Mouse (Mus musculus) urinary bladder, postnatal 10 days (tissue): ENCODE measurements around the gene Slc12a6.

ENCODE experiments used
- DNase-seq: peaks from one replicate; pipeline ENCODE4 v3.0.0; 2022; ENCODE audit warnings: low spot score

Gene Slc12a6

DNA sequence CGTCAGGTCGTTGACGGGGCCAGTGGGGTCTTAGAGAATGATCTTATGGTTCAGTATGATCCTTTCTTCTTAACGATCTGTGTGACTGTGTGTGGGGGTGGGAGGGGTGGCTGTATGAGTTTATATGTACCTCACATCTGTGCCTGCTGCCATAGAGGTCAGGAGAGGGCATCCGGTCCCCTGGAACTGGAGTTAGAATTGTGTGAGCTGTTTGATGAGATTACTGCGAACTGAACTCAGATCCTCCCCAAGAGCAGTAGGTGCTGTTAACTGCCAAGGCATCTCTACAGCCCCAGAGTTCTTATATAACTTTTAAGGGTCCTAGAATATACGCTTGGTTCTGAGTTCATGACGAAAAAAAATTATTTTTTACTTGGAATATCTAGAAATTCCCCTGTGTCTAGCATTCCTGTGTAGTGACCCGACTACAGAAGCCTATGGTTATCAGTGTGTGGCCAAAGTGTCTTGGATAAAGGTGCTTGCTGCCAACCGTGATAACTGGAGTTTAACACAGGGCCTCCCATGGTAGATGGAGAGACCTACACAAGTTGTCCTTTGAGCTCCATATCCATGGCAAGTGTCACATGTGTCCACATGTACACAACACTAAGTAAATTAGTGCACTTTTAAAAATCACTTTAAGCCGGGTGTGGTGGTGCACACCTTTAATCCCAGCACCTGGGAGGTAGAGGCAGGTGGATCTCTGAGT is 62.6 kb downstream of the Slc12a6 start:
- no peak for DNase-seq

DNA sequence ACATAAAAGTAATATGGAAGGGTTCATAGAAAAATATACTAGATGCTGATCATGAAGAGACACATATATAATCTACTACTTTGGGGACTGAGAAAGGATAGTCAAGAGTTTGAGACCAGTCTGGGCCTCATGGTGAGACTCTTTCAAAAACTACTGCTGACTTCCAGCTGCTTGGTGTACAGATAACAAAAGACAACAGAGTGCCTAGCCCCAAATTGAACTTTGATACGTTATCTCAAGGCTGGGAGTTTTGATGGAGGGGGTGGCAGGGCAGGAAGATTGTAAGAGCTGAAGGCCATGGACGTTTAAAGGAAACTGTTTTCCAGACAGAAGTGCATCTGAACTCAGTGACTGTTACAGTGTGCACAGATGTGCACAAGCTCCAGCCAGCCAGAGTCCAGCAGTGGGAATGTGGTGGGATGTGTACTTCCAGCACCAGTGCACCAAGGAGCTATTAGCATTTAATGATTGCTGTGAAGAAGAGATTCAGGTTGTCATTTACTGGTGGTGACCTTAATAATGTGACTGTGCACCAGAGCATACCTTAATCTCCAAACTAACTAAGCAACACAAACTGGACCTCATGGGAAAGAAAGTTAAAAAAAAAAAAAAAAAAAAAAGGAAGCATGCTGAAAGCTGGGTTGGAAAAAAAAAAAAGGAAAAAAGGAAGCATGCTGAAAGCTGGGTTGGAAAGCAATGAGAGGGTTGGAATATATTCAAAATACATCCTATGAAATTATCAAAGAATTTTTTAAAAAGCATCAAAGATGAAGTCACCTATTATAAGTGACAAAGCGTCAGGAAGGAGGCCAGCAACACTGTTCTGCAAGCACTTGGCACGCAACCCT is 66.7 kb downstream of the Slc12a6 start:
- no peak for DNase-seq

DNA sequence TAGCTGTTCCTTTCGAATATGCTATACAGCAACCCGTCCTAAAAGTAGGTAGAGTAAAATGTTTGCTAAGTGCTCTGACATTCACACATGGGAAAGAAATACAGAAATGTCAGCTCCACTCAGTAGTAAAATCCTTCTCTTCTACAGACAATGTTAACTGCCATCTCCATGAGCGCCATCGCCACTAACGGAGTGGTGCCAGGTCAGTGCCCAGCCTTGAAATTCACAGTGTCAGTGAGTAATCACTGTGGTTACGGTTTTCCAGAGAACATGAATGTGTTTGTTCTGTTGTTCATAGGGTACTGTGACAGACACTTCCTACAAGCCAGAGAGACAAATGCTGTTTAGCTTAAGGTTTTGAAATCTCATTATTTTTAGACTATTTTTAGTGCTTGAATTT is 71.6 kb downstream of the Slc12a6 start:
- no peak for DNase-seq

DNA sequence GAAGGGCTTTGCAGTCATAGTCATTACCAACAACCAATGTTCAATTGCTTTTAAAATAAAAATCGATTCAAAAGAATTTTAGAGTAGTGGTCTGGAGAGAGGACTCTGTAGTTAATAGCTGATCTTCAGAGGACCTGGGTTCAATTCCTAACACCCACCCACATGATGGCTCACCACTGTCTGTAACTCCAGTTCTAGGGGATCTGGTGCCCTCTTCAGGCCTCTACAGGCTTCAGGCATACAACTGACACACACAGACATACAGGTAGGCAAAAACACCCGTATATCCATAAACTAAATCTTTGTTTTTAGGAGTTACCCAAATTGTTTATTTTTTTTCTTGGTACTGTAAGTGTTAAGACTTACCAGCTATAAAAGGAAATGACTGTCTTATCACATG is 74.1 kb downstream of the Slc12a6 start:
- DNase-seq, result no peak

DNA sequence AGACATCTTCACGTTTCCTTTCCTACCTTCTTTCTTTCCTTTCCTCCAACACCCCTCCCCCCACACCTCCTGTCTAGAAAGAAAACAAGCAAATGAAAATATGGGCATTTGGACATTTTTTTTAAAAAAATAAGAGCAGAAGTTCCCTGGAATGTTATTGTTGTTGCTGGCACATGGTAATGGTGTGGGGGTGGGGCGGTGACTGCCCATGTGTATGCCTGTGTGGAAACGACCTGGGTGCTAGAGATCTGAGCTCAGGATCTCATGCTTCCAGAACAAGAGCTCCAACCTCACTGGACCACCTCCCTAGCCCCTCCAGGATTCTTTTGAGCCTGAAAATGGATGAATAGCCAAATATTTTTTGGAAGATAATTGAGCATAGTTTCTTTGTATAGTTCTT is 75.5 kb downstream of the Slc12a6 start:
- DNase-seq, result no peak

DNA sequence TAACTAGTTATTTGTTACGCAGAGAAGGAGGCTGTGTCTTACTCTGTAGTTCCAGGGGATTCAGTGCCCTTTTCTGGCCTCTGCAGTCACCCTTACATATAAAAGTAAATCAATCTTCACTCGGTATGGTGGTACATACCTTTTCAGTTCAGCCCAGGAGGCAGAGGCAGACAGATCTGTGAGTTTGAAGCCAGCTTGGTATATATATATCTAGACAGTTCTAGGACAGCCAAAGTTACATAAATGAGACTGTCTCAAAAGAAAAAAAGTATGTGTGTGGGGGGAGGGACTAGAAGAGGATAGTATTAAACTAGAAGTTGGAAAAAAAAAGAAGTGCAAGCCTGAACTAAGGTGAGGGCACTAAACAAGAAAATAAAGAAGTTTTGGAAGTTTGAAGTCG is 82.6 kb downstream of the Slc12a6 start:
- DNase-seq, result no peak

DNA sequence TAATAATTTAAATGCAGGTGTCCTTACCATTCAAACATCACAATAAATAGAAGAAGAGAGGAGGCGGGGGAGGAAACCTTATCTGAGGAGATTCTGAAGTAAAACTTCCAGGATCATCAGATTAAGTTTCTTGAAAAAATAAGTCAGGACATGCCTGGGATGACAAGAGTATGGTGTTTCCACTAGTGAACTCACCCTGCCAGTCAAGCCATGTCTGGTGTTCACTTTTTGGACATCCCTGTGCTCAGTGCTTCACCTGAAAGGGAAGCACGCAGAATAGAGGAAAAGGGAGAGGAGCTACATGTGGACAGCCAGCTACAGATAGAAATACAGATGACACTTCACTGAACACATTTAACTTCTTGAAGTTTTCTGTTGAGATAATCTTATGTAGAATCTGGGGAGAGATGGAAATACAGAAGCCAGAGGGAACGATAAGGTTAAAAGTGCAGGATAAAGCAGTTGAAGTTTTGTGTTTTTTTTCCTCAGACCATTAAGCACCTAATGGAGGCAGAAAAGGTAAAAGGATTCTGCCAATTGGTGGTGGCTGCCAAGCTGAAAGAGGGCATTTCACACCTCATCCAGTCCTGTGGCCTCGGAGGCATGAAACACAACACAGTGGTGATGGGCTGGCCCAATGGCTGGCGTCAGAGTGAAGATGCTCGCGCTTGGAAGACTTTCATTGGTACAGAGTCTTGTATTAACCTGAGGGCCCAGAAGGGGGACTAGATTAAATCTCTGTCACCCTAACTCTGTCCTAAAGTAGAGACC is 88.2 kb downstream of the Slc12a6 start:
- no peak for DNase-seq

DNA sequence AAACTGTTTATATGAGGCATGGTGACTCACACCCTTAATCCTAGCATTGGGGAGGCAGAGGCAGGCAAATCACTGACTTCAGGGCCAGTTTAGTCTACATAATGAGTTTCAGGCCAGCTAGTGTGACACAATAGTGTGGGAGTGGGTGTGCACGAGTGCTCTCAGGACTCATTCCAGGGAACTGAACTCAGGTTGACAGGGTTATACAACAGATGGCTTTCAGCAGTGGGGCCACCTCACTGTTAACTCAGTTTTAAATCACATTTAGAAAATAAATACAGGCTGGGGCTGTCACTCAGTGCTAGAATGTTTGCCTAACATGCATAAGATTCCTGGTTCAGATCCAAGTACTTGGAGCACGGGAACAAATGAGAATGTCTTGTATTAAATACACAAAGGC is 94.0 kb downstream of the Slc12a6 start:
- DNase-seq, result no peak

DNA sequence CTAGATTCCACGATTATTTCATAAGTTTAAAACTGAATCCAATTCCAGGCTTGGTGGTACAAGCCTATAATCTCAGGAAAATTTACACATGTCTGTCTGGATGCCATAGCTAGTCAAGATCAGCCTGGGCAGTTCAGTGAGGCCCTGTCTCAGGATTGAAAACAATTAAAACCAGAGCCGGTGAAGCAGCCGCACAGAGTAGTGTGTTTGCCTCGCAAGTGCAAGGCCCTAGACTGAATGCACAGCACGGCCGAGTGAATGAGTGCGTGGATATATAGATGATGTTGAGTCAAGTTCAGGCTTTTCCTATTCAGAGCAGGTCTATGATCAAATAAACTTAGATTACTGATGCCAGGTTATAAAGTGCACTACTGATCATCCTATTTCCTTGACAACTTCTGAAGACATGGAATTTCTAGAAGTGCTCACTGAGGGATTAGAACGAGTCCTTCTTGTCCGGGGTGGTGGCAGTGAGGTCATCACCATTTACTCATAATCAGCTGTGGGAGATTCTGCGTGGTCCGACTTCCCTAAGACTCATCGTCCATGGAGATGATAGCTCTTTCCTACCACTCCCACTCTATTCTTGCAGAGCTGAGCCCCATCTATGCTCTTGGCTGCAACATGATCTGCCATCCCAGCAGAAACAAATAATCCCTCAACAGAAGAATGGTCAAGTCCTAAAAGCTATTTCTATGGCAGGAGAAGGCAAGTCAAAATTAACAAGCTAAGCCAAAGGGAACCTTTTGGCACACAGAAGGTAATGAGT is 94.6 kb downstream of the Slc12a6 start:
- DNase-seq, result no peak

DNA sequence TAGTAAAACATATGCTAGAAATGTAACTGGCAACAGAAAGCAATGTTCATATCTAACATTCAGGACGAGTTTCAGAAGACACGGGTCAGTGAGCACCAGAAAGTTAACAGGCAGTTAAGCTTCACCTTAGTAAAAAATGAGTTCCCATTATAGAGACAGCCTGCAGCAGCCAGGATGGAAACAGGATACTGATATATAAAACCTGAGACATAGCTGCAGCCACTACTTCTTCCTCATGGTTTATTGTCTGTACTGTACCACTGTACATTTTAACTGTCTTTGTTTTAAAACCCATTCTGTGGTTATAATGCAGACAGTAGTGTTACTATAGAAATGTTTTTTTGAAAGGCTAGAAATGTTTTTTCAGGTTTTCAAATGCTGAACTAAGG is 95.2 kb downstream of the Slc12a6 start:
- no peak for DNase-seq

DNA sequence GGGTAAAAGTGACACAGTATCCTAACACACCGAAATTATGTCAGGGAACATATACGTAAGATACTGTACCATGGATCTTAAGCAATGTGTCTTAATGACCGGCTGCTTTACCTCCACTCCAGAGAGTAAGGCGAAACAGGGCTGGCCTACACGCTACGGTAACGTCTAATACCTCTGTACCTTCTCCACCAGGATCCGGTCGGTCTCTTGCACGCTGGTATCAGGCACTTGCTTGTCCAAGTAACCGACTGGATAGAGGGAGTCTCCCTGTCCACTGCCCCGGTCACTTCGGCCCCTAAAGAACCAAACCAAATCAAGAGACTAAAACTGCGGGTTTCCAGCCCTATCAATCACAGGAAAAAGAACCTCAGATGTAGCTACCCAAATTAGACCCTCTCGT is 101.6 kb downstream of the Slc12a6 start:
- no peak for DNase-seq

DNA sequence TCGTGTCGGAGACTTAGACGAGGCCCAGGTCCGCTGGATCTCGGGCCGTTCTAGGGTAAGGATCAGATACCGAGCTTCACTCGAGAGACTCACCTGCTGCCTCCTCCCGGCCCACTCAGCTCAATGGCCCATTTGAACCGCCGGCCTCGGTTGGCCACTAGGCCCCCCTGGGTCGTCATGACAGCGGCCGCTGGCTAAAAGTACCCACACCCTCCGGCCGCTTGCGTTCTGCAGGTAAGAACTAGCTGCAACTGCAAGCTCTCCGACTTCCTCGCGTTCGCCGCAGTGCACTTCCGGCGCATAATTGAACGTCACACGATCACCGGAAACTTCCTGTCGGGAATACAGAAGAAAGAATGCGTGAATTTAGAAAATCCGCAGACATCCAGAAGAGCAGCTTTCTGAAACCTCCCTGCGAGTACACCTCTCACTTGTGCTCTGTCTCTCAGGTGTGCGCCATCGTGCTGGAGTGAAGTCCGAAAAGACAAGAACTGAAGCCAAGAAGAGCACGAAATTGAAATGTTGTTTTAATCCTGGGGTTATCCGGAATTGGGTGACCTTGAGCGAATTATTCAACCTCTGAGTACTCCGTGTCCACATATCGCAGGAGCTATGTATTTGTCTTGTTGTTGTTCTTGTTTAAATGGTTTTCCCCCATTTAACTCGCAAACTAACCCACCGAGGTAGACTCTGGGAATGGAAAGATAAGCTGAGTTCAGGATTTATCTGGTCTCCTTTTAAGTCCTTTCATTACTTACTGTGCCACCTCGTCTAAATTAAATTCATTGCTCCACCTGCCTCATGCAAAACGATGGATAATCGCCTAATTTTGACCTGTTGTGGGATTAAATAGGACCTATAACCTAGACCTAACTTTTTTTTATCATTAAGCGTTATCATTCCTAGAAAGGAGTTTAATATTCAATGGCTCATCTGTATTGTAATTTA is 102.4 kb downstream of the Slc12a6 start, which contains the start of gene Emc4:
Gene Emc4 (minus strand): TSS at position 302 of the 948 bp plus-strand sequence.
- peak; percentile 76 for DNase-seq

DNA sequence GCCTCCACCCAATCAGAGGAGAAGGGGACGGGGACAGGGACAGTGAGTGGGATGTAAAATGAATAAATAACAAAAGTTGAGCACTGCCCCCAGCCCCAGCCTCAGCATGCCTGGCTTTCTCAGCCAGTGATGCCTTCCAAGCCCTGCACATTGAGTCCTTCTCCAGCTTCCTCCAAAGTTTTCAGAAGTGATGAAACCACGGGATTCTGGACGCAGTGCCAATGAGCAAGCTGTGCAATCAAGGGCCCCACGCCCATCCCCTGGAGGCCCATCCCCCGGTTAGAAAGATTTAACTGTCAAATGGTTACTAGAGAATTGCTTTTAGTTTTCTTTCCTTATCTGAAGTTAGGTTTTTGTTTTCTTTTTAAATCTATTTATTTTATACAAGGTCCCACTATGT is 104.3 kb downstream of the Slc12a6 start:
- no peak for DNase-seq

DNA sequence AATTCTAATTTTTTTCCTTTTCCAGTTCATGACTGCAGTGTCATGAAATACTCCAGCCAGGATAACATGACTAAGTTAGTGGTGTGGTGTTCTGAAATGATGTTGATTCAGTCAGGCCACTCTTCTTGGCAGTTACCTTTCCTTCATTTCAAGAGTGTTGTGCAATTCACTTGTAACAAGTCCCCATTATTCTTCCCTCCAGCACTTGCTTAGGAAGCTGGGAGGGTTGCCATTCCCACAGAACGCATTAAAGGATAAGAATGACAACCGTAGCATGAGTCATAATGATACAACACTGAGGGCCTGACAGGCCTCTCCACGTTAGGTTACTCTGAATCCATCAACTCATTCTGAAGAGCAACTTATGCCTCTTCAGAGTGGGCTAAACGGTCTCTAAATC is 107.5 kb downstream of the Slc12a6 start:
- DNase-seq, result no peak

DNA sequence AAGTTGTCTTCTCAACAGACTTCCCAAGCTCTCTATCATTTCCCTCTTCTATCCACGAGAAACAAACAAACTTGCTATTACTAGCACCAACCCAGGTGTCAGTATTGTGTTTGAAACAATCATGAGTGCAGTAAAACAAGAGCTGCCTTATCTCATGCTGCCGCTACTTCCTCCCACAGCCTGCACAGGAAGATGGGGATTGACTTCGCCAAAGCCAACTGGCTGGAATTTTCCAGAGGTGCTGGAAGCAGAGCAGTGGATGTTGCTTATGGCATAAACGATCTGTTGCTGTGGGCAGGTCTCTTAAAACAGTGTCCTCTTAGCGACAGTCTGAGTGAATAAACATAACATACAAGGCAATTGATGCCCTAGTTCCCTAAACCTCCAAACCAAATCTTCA is 109.0 kb downstream of the Slc12a6 start:
- no peak for DNase-seq

DNA sequence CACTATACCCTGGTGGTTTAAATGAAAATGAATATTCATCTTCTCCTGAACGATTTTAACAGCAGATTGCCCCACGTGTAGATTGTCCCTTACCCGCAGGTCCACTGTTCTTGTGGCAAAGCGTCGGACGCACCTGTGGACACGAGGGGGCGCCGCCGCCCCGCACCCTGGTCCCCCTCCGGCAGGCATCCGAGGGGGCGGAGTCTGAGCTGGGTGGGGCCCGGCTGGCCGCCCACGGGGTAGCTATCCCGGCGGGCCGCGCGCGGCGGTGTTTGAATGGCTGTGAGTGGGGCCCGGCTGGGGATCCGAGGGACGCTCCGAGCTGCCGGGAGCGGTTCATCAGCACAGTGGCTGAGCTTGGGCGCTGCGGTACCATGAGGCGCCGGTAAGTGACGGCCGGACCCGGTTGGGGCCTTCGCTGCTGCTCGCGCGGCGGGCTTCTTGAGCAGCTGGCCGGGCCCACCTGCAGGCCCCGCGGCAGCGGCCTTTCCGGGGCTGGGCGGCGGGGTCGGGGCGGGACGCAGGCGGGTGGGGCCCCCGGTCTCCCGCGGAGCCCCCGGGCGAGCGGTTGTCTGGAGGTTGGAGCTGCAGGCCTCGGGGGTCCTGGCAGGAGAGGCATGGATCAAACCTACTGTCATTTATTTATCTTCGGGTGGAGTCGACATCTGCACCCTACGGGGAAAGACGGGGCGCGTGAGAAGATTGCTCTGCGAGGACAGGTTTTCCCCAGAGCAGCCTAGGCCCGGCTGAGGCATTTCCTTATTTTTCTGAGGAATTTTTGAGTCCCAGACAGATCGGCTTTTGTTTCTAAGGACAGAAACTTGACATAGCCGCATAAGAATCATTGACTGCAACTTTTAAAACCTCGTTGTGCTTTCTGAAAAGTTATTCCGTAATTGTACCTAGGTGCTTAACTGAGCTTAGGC is 113.6 kb downstream of the Slc12a6 start, which contains the start of gene Katnbl1:
Gene Katnbl1 (plus strand): TSS at position 239 of the 926 bp plus-strand sequence.
- DNase-seq, result peak; percentile 70

DNA sequence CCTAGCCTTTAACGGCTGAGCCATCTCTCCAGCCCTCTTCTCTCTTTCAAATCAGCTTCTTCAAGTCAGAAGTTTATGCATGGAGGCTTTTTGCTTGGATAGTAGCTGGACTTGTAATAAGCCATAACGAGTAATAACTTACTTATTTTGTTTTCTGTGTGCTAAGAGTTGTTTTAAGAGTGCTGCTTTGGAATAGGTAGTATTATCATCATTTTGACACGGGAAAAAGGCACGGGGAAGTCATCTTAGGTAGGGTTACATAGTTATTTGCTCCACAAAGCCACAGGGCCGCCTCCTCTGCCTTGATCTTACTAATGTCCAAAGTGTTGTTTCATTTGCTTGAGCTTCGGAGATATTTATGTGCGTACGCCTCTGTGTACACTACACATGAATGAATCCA is 114.5 kb downstream of the Slc12a6 start:
- no peak for DNase-seq

DNA sequence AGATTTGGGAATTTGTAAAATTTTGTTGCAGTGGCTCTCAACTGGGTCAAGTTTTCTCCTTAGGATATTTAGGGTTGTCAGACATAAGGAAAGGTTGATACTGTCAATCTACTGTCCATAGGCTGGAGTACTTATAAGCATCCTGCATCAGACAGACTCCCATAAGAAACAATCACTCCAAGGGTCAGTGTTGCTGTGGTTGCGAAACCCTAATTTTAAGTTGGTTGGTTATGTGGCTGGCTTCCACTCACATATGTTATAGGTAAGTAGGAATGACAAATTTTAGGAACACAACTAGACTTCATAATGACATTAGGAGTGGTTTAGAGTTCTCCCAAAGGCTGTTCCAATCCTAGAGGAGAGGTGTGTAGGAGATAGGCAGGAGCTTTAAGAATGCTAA is 115.6 kb downstream of the Slc12a6 start:
- DNase-seq, result no peak

DNA sequence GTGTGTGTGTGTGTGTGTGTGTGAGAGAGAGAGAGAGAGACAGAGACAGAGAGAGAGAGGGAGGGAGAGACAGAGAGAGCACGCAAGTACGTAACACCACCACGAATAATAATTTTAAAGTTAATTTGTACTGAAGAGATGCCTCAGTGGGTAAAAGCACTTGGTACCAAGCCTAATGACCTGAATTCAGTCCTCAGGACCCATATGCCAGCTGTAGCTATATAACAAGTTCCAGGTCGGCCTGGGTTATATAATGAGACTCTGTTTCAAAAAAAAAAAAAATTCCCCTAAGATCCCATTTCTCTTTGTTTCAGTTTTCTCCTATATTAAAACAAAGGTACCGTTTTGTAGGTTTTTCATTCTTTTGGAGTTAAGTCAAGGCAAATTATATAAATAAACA is 125.2 kb downstream of the Slc12a6 start:
- no peak for DNase-seq
